Mouse (Mus musculus): ENCODE data around the gene Aifm1. TPM values are rescaled to one million over a fixed set of nuclear protein-coding genes. Genes with fewer than 3 reads are reported as not detected.

Aifm1 gene
- polyA plus RNA-seq, 1 experiment from 2014 or later: 100 TPM

GRCm38 (mm10) chrX:48462754-48463507, 50.4 kb downstream of the Aifm1 start, which contains the start of gene Elf4:
TSS of gene Elf4 (minus strand) at chrX:48463132.
- Histone ChIP-seq H3K27ac (no peak within 1 kb of the TSS), H3K4me3 (replicated peaks; ENCODE audit: low read depth, low read length) (peak within 1 kb of the TSS; percentile 29), H3K4me1 (replicated peaks; ENCODE audit: insufficient read depth, low read length) (no peaks in the 10 kb centered on the region), H3K9ac (ENCODE audit: low read depth, low read length) (peak within 1 kb of the TSS; percentile 53; the same call in 1 of the 2 replicates), H3K4me2 (ENCODE audit: low read length) (peak within 1 kb of the TSS; percentile 61), H3K9me3 (replicated peaks; ENCODE audit: low read length) (no peaks in the 10 kb centered on the region), H3K36me3 (ENCODE audit: insufficient read depth, low read length) (no peaks in the 10 kb centered on the region), H3K27me3 (ENCODE audit: insufficient read depth, low read length) (no peaks in the 10 kb centered on the region)
- ATAC-seq (replicated peaks; ENCODE audit: low FRiP score, low read depth) (peak; percentile 90), DNase-seq (ENCODE audit: low spot score) (peak; percentile 68)
- TF ChIP-seq CTCF (IDR thresholded peaks at IDR 0.05; ENCODE audit: low read depth): peak; percentile 85
- 35% methylated on average over 38 of the region's 38 CpGs for WGBS

GRCm38 (mm10) chrX:48462297-48462696, 51.1 kb downstream of the Aifm1 start:
- H3K9ac ChIP-seq (ENCODE audit: low read depth, low read length): no peak overlapping the region
- no peaks in the 10 kb centered on the region for H3K36me3 ChIP-seq (ENCODE audit: insufficient read depth, low read length)
- no peak overlapping the region for H3K27ac ChIP-seq
- H3K4me3 ChIP-seq (replicated peaks; ENCODE audit: low read depth, low read length): 0 out of 2 replicates have a peak overlapping the region, but pooled peaks have one; percentile 29
- 36% methylated on average over 4 of the region's 4 CpGs for WGBS
- no peak for DNase-seq (ENCODE audit: low spot score)
- H3K4me1 ChIP-seq (replicated peaks; ENCODE audit: insufficient read depth, low read length): no peaks in the 10 kb centered on the region
- no peak for TF ChIP-seq CTCF (IDR thresholded peaks at IDR 0.05; ENCODE audit: low read depth)
- ATAC-seq (replicated peaks; ENCODE audit: low FRiP score, low read depth): peak; percentile 21; the same call in 1 of the 2 replicates
- H3K27me3 ChIP-seq (ENCODE audit: insufficient read depth, low read length): no peaks in the 10 kb centered on the region
- H3K4me2 ChIP-seq (ENCODE audit: low read length): peak overlapping the region; percentile 61
- H3K9me3 ChIP-seq (replicated peaks; ENCODE audit: low read length): no peaks in the 10 kb centered on the region

GRCm38 (mm10) chrX:48461006-48461405, 52.4 kb downstream of the Aifm1 start:
- Histone ChIP-seq H3K4me3 (replicated peaks; ENCODE audit: low read depth, low read length) (no peak overlapping the region), H3K4me1 (replicated peaks; ENCODE audit: insufficient read depth, low read length) (no peaks in the 10 kb centered on the region), H3K9ac (ENCODE audit: low read depth, low read length) (no peak overlapping the region), H3K27ac (no peak overlapping the region), H3K36me3 (ENCODE audit: insufficient read depth, low read length) (no peaks in the 10 kb centered on the region), H3K9me3 (replicated peaks; ENCODE audit: low read length) (no peaks in the 10 kb centered on the region), H3K4me2 (ENCODE audit: low read length) (no peak overlapping the region), H3K27me3 (ENCODE audit: insufficient read depth, low read length) (no peaks in the 10 kb centered on the region)
- 60% methylated on average over 4 of the region's 4 CpGs for WGBS
- no peak for TF ChIP-seq CTCF (IDR thresholded peaks at IDR 0.05; ENCODE audit: low read depth)
- no peak for DNase-seq (ENCODE audit: low spot score)
- no peak for ATAC-seq (replicated peaks; ENCODE audit: low FRiP score, low read depth)

- ATAC-seq (replicated peaks; ENCODE audit: low FRiP score, low read depth) (no peak), DNase-seq (ENCODE audit: low spot score) (no peak)
- TF ChIP-seq CTCF (IDR thresholded peaks at IDR 0.05; ENCODE audit: low read depth): no peak
- Histone ChIP-seq H3K27me3 (ENCODE audit: insufficient read depth, low read length) (no peaks in the 10 kb centered on the region), H3K4me3 (replicated peaks; ENCODE audit: low read depth, low read length) (no peak overlapping the region), H3K36me3 (ENCODE audit: insufficient read depth, low read length) (no peaks in the 10 kb centered on the region), H3K4me1 (replicated peaks; ENCODE audit: insufficient read depth, low read length) (no peaks in the 10 kb centered on the region), H3K9ac (ENCODE audit: low read depth, low read length) (no peak overlapping the region), H3K9me3 (replicated peaks; ENCODE audit: low read length) (no peaks in the 10 kb centered on the region), H3K27ac (no peak overlapping the region), H3K4me2 (ENCODE audit: low read length) (no peak overlapping the region)
- WGBS: 81% methylated on average over 7 of the region's 7 CpGs
Observed at GRCm38 (mm10) chrX:48460496-48460895, 52.9 kb downstream of the Aifm1 start.

- H3K9me3 ChIP-seq (replicated peaks; ENCODE audit: low read length): no peaks in the 10 kb centered on the region
- no peak overlapping the region for H3K9ac ChIP-seq (ENCODE audit: low read depth, low read length)
- no peak overlapping the region for H3K4me2 ChIP-seq (ENCODE audit: low read length)
- no peaks in the 10 kb centered on the region for H3K36me3 ChIP-seq (ENCODE audit: insufficient read depth, low read length)
- 71% methylated on average over 6 of the region's 6 CpGs for WGBS
- H3K27me3 ChIP-seq (ENCODE audit: insufficient read depth, low read length): no peaks in the 10 kb centered on the region
- TF ChIP-seq CTCF (IDR thresholded peaks at IDR 0.05; ENCODE audit: low read depth): no peak
- H3K4me1 ChIP-seq (replicated peaks; ENCODE audit: insufficient read depth, low read length): no peaks in the 10 kb centered on the region
- H3K27ac ChIP-seq: no peak overlapping the region
- ATAC-seq (replicated peaks; ENCODE audit: low FRiP score, low read depth) (no peak), DNase-seq (ENCODE audit: low spot score) (no peak)
- no peak overlapping the region for H3K4me3 ChIP-seq (replicated peaks; ENCODE audit: low read depth, low read length)
Observed at GRCm38 (mm10) chrX:48456956-48457355, 56.4 kb downstream of the Aifm1 start.

- no peak for DNase-seq (ENCODE audit: low spot score)
- Histone ChIP-seq H3K27ac (no peak overlapping the region), H3K9me3 (replicated peaks; ENCODE audit: low read length) (no peaks in the 10 kb centered on the region), H3K27me3 (ENCODE audit: insufficient read depth, low read length) (no peaks in the 10 kb centered on the region), H3K4me3 (replicated peaks; ENCODE audit: low read depth, low read length) (no peak overlapping the region), H3K4me1 (replicated peaks; ENCODE audit: insufficient read depth, low read length) (no peaks in the 10 kb centered on the region), H3K36me3 (ENCODE audit: insufficient read depth, low read length) (no peaks in the 10 kb centered on the region), H3K9ac (ENCODE audit: low read depth, low read length) (no peak overlapping the region), H3K4me2 (ENCODE audit: low read length) (peak overlapping the region; percentile 57)
- no peak for TF ChIP-seq CTCF (IDR thresholded peaks at IDR 0.05; ENCODE audit: low read depth)
- WGBS: 31% methylated on average over 9 of the region's 9 CpGs
- no peak for ATAC-seq (replicated peaks; ENCODE audit: low FRiP score, low read depth)
Observed at GRCm38 (mm10) chrX:48455018-48455417, 58.3 kb downstream of the Aifm1 start.

All from kidney, postnatal 0 days (tissue).